Mouse (Mus musculus) CD4-positive naive resting alpha-beta T cell, adult 76 days (primary cell): ENCODE measurements around the gene Hsd17b1. TPM values are rescaled to one million over a fixed set of nuclear protein-coding genes. Genes with fewer than 3 reads are reported as not detected.

Experiments
- total RNA-seq: library from RNA; stranded (reverse); gene quantifications from one replicate; pipeline ENCODE4 v1.2.4, GENCODE M21; 2023

Gene Hsd17b1
- total RNA-seq = not detected

DNA sequence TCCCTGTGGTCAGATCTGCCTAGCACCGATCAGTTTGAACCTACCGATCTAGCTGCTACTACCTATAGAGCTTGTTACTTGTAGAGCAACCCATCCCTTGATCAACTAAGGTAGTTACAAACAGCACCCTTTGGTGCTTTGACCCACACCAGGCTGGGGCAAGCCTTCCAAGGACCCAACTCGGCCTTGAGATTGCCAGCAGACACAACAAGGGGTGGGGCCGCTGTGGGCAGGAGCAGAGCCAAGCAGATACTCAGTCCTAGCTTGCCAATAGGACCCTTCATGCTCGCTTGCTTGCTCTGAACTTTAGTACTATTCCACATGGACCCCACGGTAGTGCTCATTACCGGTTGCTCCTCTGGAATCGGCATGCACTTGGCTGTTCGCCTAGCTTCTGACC lies at the start of gene Hsd17b1:
Hsd17b1 (plus strand) TSS at position 291 of the 400 bp plus-strand sequence.

DNA sequence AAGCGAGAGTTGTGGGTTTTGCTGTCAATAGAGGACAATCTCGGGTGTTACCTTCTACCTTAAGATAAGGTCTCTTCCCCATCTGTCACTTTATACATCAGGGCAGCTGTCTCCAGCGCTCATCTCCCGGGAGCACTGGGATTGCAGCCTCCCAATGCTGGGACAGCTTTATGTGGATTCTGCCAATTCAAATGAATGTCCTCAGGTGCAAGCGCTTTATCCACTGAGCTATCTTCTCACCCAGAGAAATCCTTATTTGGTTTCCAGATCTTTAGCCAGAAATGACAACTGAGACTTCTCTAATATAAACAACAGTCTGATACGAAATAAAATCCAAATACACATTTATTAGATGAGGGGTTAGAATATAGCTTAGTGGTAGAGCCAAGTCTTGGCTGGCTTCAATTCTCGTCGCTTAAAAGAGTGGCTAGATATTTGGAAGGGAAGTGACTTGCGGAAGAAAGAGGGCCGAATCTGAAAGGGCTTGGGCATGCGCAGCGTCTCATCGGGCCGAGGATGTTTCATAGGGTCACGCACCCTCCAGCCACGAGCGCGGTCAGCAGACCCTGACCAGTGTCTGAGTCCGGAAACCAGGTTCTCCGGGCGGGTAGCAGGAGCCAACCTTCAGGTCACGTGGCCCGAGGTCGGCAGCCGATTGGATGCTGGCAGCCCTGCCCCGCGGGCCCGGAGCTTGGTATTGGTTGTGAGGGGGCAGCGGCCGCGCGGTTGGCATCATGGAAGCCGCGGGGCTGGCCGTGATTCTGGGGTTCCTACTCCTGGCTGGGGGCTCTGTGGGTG lies 8.6 kb upstream of the Hsd17b1 start, which contains the start of gene Naglu:
Naglu (plus strand) TSS at position 622 of the 798 bp plus-strand sequence.

DNA sequence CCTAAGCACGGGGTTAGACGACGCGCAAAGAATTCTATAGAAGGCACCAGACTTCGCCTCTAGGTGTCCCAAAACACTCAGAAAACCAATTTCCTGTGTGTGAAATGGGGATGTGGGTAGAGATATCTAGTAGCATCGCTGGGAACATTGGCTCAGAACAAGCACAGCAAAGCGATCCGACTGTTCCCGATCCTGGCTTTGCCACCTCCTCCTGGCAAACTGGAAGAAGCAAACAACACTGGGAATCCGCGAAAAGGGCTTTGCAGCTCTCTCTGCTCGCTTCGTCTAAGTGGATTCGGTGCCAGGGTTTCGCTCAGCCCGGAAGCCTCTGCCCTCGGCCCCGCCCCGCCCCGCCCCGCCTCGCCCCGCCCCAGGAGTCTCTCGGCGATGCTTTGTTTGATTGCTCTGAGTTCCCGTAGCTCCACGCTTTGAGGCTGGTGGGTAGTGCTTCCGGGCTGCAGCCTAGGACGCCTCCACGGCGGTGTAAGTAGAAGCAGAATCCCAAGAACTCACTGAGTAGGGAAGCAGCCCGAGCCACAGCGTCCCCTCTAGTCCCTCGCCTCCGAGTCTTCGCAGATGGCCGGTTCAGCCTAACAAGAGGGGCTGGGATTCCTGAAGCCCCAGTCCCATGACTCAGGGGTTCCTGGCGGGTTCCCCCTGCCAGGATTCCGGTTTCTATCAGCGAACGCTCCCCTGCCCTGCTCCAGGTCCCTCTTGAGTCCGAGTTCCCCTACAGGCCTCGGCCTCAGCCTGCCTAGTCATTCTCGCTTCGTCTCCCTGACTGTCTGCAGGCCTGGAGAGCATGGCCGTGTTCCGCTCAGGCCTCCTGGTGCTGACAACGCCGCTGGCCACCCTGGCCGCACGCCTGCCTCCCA lies 4.2 kb downstream of the Hsd17b1 start, which contains the start of gene Coasy:
Coasy (plus strand) TSS at position 358 of the 875 bp plus-strand sequence.

DNA sequence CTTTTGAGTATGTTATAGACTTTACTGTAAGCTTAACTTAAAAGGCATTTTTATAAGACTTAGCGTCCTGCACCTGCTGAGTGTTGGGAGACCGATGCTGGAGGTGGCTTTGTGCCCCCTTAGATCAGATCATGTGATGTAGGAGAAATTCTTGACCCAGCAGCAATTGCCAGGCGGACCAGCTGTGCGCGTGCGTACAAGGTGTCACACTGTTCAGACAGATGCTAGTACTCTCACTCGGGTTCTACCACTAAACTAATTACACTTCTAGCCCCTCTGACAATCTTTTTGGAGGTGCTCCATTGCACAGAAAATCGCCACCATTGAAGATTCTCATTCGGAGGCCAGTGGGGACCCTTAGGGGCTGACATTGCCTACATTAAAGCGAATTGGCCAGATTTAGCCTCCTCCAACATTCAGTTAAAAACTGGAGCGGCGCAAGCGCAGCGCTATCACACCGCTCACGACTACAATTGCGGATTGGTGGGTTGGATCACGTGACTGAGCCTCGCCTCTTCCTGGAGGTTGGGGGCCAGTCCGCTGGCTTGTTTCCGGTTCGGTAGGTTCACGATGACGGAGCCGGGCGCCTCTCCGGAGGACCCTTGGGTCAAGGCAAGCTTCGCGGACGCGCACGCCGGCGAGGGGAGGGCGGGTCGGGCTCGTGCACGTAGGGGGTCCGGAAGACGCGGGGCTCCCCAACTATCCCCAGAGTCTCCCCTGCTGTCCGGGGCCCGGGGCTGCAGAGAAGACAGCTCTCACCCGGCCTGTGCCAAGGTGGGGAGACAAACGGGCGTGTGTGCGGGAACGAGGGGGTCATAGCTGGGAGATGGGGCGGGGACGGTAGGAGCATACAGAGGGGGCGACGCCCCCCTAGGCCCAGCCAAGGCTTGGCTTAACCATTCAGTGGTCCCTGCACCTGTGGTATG lies 8.8 kb downstream of the Hsd17b1 start, which contains the start of gene Mlx:
Mlx (plus strand) TSS at position 522 of the 926 bp plus-strand sequence.

DNA sequence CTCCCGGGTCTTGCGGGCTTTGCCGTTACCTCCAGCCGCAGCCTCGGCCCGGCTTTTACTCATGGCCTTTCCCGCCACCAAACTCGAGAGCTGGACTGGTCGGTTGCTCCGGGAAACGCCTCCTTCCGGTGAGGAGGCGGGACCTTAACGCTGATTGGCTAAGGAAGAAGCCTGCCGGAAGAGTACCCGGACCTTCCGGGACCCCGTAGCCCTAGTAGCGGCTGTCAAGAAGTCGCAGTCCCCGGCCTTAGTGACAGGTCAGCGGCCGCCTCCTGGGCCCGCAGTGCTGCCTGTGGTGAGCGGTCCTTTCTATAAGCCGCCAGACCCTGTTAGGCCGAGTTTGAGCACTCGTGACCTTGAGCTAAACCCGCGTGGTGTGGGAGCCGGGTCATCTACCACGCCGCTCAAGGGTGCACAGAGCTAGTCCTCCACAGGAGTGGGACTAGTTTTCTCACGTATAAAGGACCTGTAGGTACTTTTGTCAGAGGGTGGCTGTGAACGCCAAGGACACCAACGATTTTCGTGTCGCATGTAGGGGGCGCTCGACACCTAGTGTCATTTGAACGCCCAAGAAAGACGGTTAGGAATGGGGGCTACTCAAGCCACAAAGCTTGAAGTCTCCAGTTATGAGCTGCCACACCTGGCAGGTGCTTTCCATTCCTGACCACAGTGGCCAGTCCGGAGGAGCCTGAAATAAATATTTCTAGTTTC lies 17.3 kb downstream of the Hsd17b1 start, which contains the start of gene Psmc3ip:
Psmc3ip (minus strand) TSS at position 123 of the 711 bp plus-strand sequence.

DNA sequence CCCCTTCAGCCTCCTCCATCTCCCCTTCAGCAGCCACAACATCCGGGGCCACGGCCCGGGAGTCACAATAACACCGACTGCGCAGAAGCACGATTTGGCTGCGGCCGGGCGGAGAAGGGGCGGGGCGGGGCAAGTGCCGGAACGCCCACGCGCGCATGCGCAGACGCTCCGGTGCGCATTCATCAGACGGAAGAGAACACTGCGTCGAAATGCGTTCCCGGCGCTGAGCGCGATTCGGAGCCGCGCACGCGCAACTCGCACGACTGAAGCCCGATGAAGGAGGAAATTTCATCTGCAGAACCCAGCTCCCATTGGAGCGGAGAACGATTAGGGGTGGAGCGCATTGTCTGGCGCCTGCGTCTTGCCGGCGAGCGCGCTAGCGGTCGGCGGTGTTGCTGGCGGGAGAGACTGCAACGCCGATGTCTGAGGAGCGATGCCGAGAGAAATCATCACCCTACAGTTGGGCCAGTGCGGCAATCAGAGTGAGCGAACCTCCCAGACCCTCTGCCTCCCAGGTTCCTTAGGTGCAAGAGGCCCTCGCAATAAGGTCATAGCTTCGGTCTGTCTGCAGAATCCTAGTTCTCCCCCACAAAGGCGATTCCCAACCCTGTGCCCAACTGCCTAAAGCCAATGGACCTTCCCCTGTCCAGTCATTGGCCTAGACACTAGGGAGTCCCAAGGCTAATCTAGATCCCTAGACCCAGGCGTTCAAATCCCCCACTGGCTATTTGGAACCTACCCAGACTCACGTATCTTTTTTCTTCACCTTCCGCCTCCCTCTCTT lies 41.7 kb downstream of the Hsd17b1 start, which contains the start of the genes Retreg3 and Tubg1:
Retreg3 (minus strand) TSS at position 133 of the 784 bp plus-strand sequence.
Tubg1 (plus strand) TSS at position 178 of the 784 bp plus-strand sequence.

Other genes with a start within 250 kb of the Hsd17b1 start
- 172 TPM for gene Stat5b, start 227.7 kb upstream of the Hsd17b1 start, total RNA-seq
- 194 TPM for gene Stat5a, start 219.1 kb upstream of the Hsd17b1 start, total RNA-seq
- gene Stat3, start 138.9 kb upstream of the Hsd17b1 start, total RNA-seq = 380 TPM
- 0.15 TPM for gene Cavin1, start 107.5 kb upstream of the Hsd17b1 start, total RNA-seq
- 7.9 TPM for gene Atp6v0a1, start 69.0 kb upstream of the Hsd17b1 start, total RNA-seq
- gene Naglu, start 8.4 kb upstream of the Hsd17b1 start, total RNA-seq = 10.0 TPM
- gene Coasy, start 4.2 kb downstream of the Hsd17b1 start, total RNA-seq = 11.0 TPM
- gene Mlx, start 8.9 kb downstream of the Hsd17b1 start, total RNA-seq = 31.3 TPM
- gene Psmc3ip, start 17.0 kb downstream of the Hsd17b1 start, total RNA-seq = 1.8 TPM
- 78.0 TPM for gene Retreg3, start 41.5 kb downstream of the Hsd17b1 start, total RNA-seq
- gene Tubg1, start 41.5 kb downstream of the Hsd17b1 start, total RNA-seq = 12.4 TPM
- gene Tubg2, start 77.5 kb downstream of the Hsd17b1 start, total RNA-seq = 1.7 TPM
- 0.32 TPM for gene Cntnap1, start 92.1 kb downstream of the Hsd17b1 start, total RNA-seq
- 0.35 TPM for gene Plekhh3, start 92.9 kb downstream of the Hsd17b1 start, total RNA-seq
- gene Ccr10, start 97.0 kb downstream of the Hsd17b1 start, total RNA-seq = not detected
- 72.5 TPM for gene Ezh1, start 148.1 kb downstream of the Hsd17b1 start, total RNA-seq
- gene Ramp2, start 167.6 kb downstream of the Hsd17b1 start, total RNA-seq = not detected
- 73.4 TPM for gene Vps25, start 175.3 kb downstream of the Hsd17b1 start, total RNA-seq
- gene Wnk4, start 182.2 kb downstream of the Hsd17b1 start, total RNA-seq = 1.8 TPM
- gene Cntd1, start 200.6 kb downstream of the Hsd17b1 start, total RNA-seq = not detected
- 21.3 TPM for gene Coa3, start 200.7 kb downstream of the Hsd17b1 start, total RNA-seq
- gene Becn1, start 223.9 kb downstream of the Hsd17b1 start, total RNA-seq = 178 TPM
- gene Psme3, start 237.8 kb downstream of the Hsd17b1 start, total RNA-seq = 124 TPM
- gene Aoc2, start 246.7 kb downstream of the Hsd17b1 start, total RNA-seq = 17.0 TPM